Mouse (Mus musculus): ENCODE results near the gene Gm45213. TPM values are rescaled to one million over a fixed set of nuclear protein-coding genes. Genes with fewer than 3 reads are reported as not detected.

The Gm45213 gene
- polyA plus RNA-seq, 1 experiment from 2014 or later, result not detected

DNA sequence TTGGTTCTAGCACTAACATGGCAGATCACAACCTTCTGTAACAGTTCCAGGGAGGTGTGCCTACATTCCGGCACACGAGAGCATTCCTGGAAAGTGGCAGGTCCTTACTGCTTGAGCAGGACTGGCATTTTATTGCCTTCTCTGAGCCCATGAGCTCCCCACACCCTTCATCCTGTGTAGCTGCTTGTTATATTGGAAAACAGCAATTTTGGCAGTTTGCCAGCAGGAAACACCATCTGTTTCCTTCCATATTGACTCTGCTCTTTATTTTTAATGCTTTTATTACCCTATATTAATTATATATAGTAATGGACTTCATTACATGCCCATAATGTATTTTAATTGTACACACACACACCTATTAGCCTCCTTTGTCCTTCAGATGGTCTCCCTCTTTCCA lies 33.0 kb downstream of the Gm45213 start:
- Histone ChIP-seq H3K9ac (ENCODE audit: low read length) (no peak overlapping the region), H3K4me3 (ENCODE audit: low read depth, low read length) (no peak overlapping the region), H3K4me2 (no peak overlapping the region), H3K36me3 (ENCODE audit: control insufficient read depth, insufficient read depth, low read length) (peaks cover 12% of the 10 kb centered on the region), H3K4me1 (ENCODE audit: control insufficient read depth, insufficient read depth, low read length) (peaks cover 11% of the 10 kb centered on the region), H3K27ac (ENCODE audit: low read depth, low read length) (no peak overlapping the region), H3K27me3 (ENCODE audit: control insufficient read depth, insufficient read depth, low read length) (no peaks in the 10 kb centered on the region), H3K9me3 (ENCODE audit: control insufficient read depth, low read length) (no peaks in the 10 kb centered on the region)
- WGBS, result 90% methylated on average over 2 of the region's 2 CpGs
- DNase-seq (ENCODE audit: low spot score, missing footprints) (no peak), ATAC-seq (ENCODE audit: low FRiP score) (no peak)

DNA sequence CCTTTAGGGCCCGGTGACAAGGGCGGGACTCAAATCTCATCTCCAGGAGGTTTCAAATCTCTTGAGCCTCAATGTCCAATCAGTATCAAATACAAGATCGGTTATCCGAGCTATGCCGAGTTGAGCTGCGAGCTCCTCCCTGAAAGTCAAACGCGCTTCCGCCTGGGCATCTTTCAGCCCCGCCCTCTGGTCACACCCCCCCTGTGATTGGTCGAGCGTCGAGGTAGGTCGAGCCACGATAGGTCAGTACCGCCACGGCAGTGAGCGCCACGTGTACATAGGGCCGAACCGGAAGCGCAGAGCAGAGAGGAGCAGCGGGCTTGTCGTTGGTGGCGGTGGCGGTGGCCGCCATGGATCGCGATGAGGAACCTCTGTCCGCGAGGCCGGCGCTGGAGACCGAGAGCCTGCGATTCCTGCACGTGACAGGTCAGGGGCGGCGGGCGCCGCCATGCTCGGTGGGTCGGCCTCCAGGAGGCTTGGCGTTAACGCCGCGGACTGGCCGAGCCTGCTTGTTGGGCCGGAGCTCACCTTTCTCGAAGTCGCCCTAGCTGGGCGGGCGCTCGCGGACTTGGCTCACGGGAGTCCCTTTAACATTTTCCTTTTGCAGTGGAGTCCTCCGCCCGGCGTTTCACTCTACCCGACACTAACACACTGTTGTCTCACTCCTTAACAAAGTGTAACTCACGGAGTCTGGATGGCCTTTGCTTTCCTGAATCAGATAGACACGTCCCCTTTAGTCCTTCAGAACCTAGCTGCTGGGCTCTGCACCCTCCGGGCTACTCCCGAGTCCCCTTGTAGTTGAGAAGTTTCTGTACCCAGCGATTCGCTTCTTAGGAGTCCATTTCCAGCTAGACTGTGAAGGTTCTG lies 36.2 kb downstream of the Gm45213 start, which contains the start of gene Selenos:
TSS of gene Selenos (plus strand) at position 286 of the 867 bp plus-strand sequence.
- Histone ChIP-seq H3K4me3 (ENCODE audit: low read depth, low read length) (peak within 1 kb of the TSS; percentile 62), H3K9ac (ENCODE audit: low read length) (peak within 1 kb of the TSS; percentile 69), H3K4me2 (peak within 1 kb of the TSS; percentile 91), H3K9me3 (ENCODE audit: control insufficient read depth, low read length) (no peaks in the 10 kb centered on the region), H3K4me1 (ENCODE audit: control insufficient read depth, insufficient read depth, low read length) (peaks cover 11% of the 10 kb centered on the region), H3K36me3 (ENCODE audit: control insufficient read depth, insufficient read depth, low read length) (peaks cover 17% of the 10 kb centered on the region), H3K27ac (ENCODE audit: low read depth, low read length) (0 out of 2 replicates have a peak within 1 kb of the TSS, but pooled peaks have one; percentile 31), H3K27me3 (ENCODE audit: control insufficient read depth, insufficient read depth, low read length) (no peaks in the 10 kb centered on the region)
- DNase-seq (ENCODE audit: low spot score, missing footprints) (peak; percentile 99), ATAC-seq (ENCODE audit: low FRiP score) (peak; percentile 100)
- under 1% methylated on average over 61 of the region's 65 CpGs for WGBS

DNA sequence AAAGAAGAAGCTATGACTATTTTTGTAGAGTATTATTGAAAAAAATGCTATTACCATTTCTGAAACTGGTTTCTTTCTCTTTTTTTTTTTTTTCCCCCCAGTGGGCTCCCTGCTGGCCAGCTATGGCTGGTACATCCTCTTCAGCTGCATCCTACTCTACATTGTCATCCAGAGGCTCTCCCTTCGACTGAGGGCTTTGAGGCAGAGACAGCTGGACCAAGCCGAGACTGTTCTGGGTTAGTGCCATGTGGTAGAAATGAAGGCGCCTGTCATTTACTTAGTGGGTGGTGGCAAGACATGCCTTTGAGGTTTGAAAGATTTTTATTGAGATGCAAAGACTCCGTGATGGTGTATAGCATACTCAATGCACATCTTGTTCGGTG lies 36.8 kb downstream of the Gm45213 start:
- Histone ChIP-seq H3K4me2 (peak overlapping the region; percentile 91), H3K27me3 (ENCODE audit: control insufficient read depth, insufficient read depth, low read length) (no peaks in the 10 kb centered on the region), H3K27ac (ENCODE audit: low read depth, low read length) (no peak overlapping the region), H3K4me3 (ENCODE audit: low read depth, low read length) (peak overlapping the region; percentile 62), H3K9me3 (ENCODE audit: control insufficient read depth, low read length) (no peaks in the 10 kb centered on the region), H3K4me1 (ENCODE audit: control insufficient read depth, insufficient read depth, low read length) (peaks cover 11% of the 10 kb centered on the region), H3K36me3 (ENCODE audit: control insufficient read depth, insufficient read depth, low read length) (peaks cover 11% of the 10 kb centered on the region; the same call in 1 of the 2 replicates), H3K9ac (ENCODE audit: low read length) (peak overlapping the region; percentile 69)
- DNase-seq (ENCODE audit: low spot score, missing footprints), result peak; percentile 84
- no peak for ATAC-seq (ENCODE audit: low FRiP score)
- whole genome bisulfite sequencing, result 46% methylated on average over 5 of the region's 5 CpGs

DNA sequence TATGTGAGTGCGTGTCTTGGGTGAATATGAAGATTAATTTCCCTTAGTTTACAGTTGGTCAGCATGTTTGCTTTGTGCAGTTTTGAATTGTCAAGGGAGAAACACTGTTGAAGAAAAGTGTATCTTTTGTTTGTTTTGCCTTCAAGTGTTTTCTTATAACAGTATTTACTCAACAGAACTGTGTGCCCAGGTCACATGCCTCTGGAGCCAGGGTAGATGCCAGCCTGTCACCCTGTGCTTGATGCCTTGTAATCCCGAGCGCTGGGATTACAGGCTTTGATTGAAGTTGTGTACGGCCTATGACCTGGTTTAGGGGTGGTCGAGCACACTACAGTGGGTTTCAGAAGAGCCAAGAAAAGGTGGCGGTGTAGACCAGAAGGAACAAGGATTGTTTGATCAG lies 40.4 kb downstream of the Gm45213 start:
- DNase-seq (ENCODE audit: low spot score, missing footprints) (no peak), ATAC-seq (ENCODE audit: low FRiP score) (no peak)
- H3K9me3 ChIP-seq (ENCODE audit: control insufficient read depth, low read length), result no peaks in the 10 kb centered on the region
- 87% methylated on average over 6 of the region's 6 CpGs for WGBS
- H3K9ac ChIP-seq (ENCODE audit: low read length), result no peak overlapping the region
- no peak overlapping the region for H3K4me2 ChIP-seq
- no peak overlapping the region for H3K4me3 ChIP-seq (ENCODE audit: low read depth, low read length)
- no peak overlapping the region for H3K27ac ChIP-seq (ENCODE audit: low read depth, low read length)
- peaks cover 23% of the 10 kb centered on the region for H3K36me3 ChIP-seq (ENCODE audit: control insufficient read depth, insufficient read depth, low read length)
- no peaks in the 10 kb centered on the region for H3K27me3 ChIP-seq (ENCODE audit: control insufficient read depth, insufficient read depth, low read length)
- peaks cover 11% of the 10 kb centered on the region for H3K4me1 ChIP-seq (ENCODE audit: control insufficient read depth, insufficient read depth, low read length)

DNA sequence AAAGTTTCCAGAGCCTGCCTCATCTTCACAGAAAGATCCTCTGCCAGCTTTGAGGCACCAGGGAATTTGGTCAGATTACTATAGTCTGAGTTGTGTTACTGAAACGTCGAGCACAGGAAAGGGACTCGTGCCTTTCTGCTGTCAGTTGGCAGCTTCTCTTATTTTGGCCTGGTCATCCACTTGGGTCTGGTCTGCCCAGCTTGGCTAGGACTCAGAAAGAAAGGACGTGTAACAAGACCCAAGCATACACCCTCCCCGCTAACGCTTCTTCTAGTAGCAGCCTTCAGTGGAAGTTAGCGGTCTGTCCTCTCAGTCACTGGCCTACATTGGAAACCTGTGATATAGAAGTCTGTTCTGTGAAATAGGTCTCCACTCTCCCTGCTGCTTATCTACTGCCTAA lies 41.1 kb downstream of the Gm45213 start:
- Histone ChIP-seq H3K27ac (ENCODE audit: low read depth, low read length) (no peak overlapping the region), H3K27me3 (ENCODE audit: control insufficient read depth, insufficient read depth, low read length) (no peaks in the 10 kb centered on the region), H3K9me3 (ENCODE audit: control insufficient read depth, low read length) (no peaks in the 10 kb centered on the region), H3K9ac (ENCODE audit: low read length) (no peak overlapping the region), H3K4me1 (ENCODE audit: control insufficient read depth, insufficient read depth, low read length) (peaks cover 8% of the 10 kb centered on the region), H3K4me2 (no peak overlapping the region), H3K36me3 (ENCODE audit: control insufficient read depth, insufficient read depth, low read length) (peaks cover 25% of the 10 kb centered on the region), H3K4me3 (ENCODE audit: low read depth, low read length) (no peak overlapping the region)
- 87% methylated on average over 7 of the region's 7 CpGs for WGBS
- ATAC-seq (ENCODE audit: low FRiP score) (no peak), DNase-seq (ENCODE audit: low spot score, missing footprints) (no peak)

DNA sequence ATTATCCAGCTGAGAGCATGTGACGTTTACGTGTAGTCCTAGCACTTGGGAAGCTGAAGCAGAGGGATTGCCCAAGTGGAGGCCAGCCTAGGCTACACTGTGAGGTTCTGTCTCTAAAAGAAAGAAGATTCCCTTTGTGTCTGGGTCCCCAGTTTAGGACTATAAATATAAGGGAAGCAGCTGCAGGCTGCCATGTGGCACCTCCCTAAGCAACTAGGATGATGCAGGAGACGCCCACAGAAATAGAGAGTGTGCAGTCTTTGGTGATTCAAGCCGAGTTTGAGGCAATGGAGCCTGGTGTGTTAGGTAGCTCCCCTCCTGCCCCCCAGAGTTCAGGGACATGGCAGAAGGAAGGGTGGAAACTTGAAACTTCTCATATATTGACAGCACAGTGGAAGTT lies 44.2 kb downstream of the Gm45213 start:
- no peaks in the 10 kb centered on the region for H3K4me1 ChIP-seq (ENCODE audit: control insufficient read depth, insufficient read depth, low read length)
- H3K4me3 ChIP-seq (ENCODE audit: low read depth, low read length), result no peak overlapping the region
- H3K4me2 ChIP-seq, result no peak overlapping the region
- DNase-seq (ENCODE audit: low spot score, missing footprints), result no peak
- no peaks in the 10 kb centered on the region for H3K27me3 ChIP-seq (ENCODE audit: control insufficient read depth, insufficient read depth, low read length)
- H3K9me3 ChIP-seq (ENCODE audit: control insufficient read depth, low read length), result no peaks in the 10 kb centered on the region
- no peak overlapping the region for H3K9ac ChIP-seq (ENCODE audit: low read length)
- no peak for ATAC-seq (ENCODE audit: low FRiP score)
- peaks cover 31% of the 10 kb centered on the region for H3K36me3 ChIP-seq (ENCODE audit: control insufficient read depth, insufficient read depth, low read length)
- H3K27ac ChIP-seq (ENCODE audit: low read depth, low read length), result no peak overlapping the region
- 90% methylated on average over 4 of the region's 4 CpGs for WGBS

DNA sequence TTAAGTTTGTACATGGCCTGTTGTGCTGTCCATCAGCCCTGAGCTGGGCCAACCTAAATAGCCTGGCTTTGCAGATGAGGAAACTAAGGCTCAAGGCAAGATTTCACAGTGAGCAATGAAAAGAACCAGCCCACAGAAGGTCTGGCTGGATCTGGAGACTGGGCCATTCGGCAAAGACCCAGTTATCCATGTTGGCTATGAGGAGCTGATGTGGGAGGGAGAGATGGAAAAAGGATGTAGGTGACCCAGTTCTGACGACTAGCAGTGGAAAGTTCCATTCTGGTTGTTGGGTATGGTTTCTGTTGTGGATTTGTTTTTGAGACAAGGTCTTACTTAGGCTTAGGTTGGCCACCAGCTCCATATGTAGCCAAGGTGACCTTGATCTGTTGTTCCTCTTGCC lies 44.7 kb downstream of the Gm45213 start:
- Histone ChIP-seq H3K9ac (ENCODE audit: low read length) (no peak overlapping the region), H3K27me3 (ENCODE audit: control insufficient read depth, insufficient read depth, low read length) (no peaks in the 10 kb centered on the region), H3K4me3 (ENCODE audit: low read depth, low read length) (no peak overlapping the region), H3K27ac (ENCODE audit: low read depth, low read length) (no peak overlapping the region), H3K4me1 (ENCODE audit: control insufficient read depth, insufficient read depth, low read length) (no peaks in the 10 kb centered on the region), H3K4me2 (no peak overlapping the region), H3K36me3 (ENCODE audit: control insufficient read depth, insufficient read depth, low read length) (peaks cover 31% of the 10 kb centered on the region), H3K9me3 (ENCODE audit: control insufficient read depth, low read length) (no peaks in the 10 kb centered on the region)
- no peak for ATAC-seq (ENCODE audit: low FRiP score)
- WGBS, result 91% methylated on average over 2 of the region's 2 CpGs
- DNase-seq (ENCODE audit: low spot score, missing footprints), result no peak

DNA sequence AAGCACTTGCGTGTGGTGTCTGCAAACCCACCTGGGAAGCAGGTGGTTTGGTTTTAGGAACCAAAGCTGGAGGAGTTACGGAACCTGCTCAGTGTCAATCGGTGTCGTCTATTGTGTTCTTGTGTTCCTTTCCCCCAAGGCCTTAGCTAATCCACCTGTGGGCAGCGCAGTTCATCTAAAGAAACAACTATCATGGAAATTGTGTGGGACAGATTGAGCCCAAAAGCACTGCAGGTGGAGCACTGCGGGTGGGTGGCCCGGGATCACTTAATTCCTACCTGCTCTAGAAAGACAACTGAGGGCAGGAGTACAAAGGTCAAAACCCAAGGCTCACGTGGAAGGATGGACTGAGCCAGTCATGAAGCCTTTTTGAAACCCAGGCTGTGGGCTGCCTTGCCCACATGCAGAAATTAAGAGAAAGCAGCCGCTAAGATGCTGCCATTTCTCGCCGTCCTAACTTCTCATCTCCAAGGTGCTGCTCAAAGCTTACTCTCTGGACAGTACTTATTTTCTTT lies 47.3 kb downstream of the Gm45213 start:
- Histone ChIP-seq H3K36me3 (ENCODE audit: control insufficient read depth, insufficient read depth, low read length) (peaks cover 20% of the 10 kb centered on the region), H3K4me2 (no peak overlapping the region), H3K4me3 (ENCODE audit: low read depth, low read length) (no peak overlapping the region), H3K9ac (ENCODE audit: low read length) (no peak overlapping the region), H3K9me3 (ENCODE audit: control insufficient read depth, low read length) (no peaks in the 10 kb centered on the region), H3K27me3 (ENCODE audit: control insufficient read depth, insufficient read depth, low read length) (no peaks in the 10 kb centered on the region), H3K27ac (ENCODE audit: low read depth, low read length) (no peak overlapping the region), H3K4me1 (ENCODE audit: control insufficient read depth, insufficient read depth, low read length) (no peaks in the 10 kb centered on the region)
- 84% methylated on average over 11 of the region's 11 CpGs for WGBS
- DNase-seq (ENCODE audit: low spot score, missing footprints) (no peak), ATAC-seq (ENCODE audit: low FRiP score) (no peak)

DNA sequence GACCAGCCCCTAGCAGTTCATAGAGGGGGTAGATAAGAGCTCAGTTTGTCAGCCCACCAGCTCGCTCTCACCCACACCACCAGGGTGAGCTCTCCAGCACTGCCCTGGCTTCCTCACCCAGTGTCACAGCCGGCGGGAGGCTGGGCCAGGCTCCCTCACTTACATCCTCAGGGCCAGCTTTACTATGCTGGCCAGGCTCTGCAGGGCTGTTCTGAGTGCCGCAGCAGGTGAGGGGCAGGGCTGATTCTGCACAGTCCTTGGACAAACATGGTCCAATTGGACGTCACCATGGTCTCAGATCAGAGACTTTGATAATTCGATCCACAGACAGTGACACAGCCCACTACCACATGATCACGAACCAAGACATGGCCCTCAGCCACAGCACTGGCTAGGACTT lies 48.2 kb downstream of the Gm45213 start:
- H3K4me3 ChIP-seq (ENCODE audit: low read depth, low read length), result no peak overlapping the region
- no peaks in the 10 kb centered on the region for H3K9me3 ChIP-seq (ENCODE audit: control insufficient read depth, low read length)
- H3K9ac ChIP-seq (ENCODE audit: low read length), result no peak overlapping the region
- ATAC-seq (ENCODE audit: low FRiP score), result no peak
- 85% methylated on average over 7 of the region's 7 CpGs for WGBS
- no peaks in the 10 kb centered on the region for H3K27me3 ChIP-seq (ENCODE audit: control insufficient read depth, insufficient read depth, low read length)
- no peak overlapping the region for H3K27ac ChIP-seq (ENCODE audit: low read depth, low read length)
- H3K36me3 ChIP-seq (ENCODE audit: control insufficient read depth, insufficient read depth, low read length), result peaks cover 17% of the 10 kb centered on the region
- H3K4me1 ChIP-seq (ENCODE audit: control insufficient read depth, insufficient read depth, low read length), result no peaks in the 10 kb centered on the region
- no peak overlapping the region for H3K4me2 ChIP-seq
- DNase-seq (ENCODE audit: low spot score, missing footprints), result no peak
